Mouse (Mus musculus): ENCODE results near the gene E030018B13Rik. TPM values are rescaled to one million over a fixed set of nuclear protein-coding genes. Genes with fewer than 3 reads are reported as not detected.
A peak's percentile ranks its signal among the peaks of the same experiment; 100 is the strongest.

The E030018B13Rik gene
- polyA plus RNA-seq, 1 experiment from 2014 or later = not detected

- no peak for ATAC-seq (ENCODE audit: insufficient read depth)
Measured at GRCm38 (mm10) chr7:63887602-63888123, 29.0 kb upstream of the E030018B13Rik start.

GRCm38 (mm10) chr7:63888674-63889073 lies 28.0 kb upstream of the E030018B13Rik start:
- Histone ChIP-seq H3K9ac (no peak overlapping the region), H3K9me3 (replicated peaks) (no peaks in the 10 kb centered on the region), H3K4me3 (replicated peaks) (no peak overlapping the region), H3K4me1 (replicated peaks) (0 out of 2 replicates have a peak, but pooled peaks cover 7% of the 10 kb centered on the region), H3K27me3 (no peaks in the 10 kb centered on the region), H3K4me2 (no peak overlapping the region), H3K27ac (replicated peaks) (no peak overlapping the region), H3K36me3 (replicated peaks) (peaks cover 28% of the 10 kb centered on the region)
- 71% methylated on average over 6 of the region's 6 CpGs for WGBS (ENCODE audit: insufficient replicate concordance)
- ATAC-seq (ENCODE audit: insufficient read depth) = no peak

More at GRCm38 (mm10) chr7:63887602-63888123, 29.0 kb upstream of the E030018B13Rik start:
- peaks cover 28% of the 10 kb centered on the region for H3K36me3 ChIP-seq (replicated peaks)
- no peak overlapping the region for H3K4me2 ChIP-seq
- H3K4me3 ChIP-seq (replicated peaks) = no peak overlapping the region
- no peaks in the 10 kb centered on the region for H3K4me1 ChIP-seq (replicated peaks)
- no peaks in the 10 kb centered on the region for H3K9me3 ChIP-seq (replicated peaks)
- H3K9ac ChIP-seq = no peak overlapping the region
- WGBS (ENCODE audit: insufficient replicate concordance) = 72% methylated on average over 10 of the region's 10 CpGs
- H3K27me3 ChIP-seq = no peaks in the 10 kb centered on the region
- H3K27ac ChIP-seq (replicated peaks) = no peak overlapping the region

DNA sequence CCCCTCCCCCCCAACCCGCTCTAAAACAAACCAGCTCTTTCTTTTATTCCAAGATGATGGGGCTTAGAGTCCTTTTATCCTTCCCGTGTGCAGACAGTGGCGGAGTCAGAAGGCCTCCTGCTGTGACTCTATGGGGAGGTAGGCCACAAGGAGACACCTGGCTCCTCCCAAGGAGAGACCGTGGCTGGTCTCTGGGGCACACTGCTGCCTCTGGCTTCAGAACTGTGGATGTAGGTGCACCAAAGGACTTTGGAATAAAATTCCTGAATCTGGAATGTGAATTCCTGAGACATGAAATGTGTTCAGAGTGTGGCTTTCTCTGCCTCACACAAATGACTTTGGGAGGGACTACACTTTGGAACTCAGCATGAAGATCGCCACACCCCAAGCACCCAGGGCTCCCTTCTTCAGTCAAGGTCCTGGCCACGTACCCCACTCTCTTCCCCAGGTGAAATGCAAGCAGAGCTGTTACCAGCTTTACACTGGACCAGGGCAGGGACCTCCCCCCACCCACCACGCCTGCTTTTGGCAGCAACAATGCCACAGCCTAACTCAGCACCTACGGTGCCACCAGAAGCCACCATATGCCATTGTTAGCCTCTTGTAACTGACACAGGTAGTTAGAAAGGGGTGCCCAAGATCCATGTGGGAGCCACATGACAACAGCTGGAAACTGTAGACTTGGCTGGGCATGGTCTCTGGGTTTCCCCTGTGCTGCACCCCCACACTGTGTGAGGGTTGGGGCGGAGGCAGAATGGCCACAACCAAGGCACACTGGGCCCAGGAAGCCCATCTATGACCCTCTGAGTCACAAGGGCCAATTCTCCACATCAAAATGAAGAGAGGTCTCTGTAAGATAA lies 27.3 kb upstream of the E030018B13Rik start:
- WGBS (ENCODE audit: insufficient replicate concordance) = 79% methylated on average over 9 of the region's 9 CpGs

GRCm38 (mm10) chr7:63891488-63892075 lies 25.1 kb upstream of the E030018B13Rik start:
- Histone ChIP-seq H3K36me3 (replicated peaks) (peaks cover 28% of the 10 kb centered on the region), H3K4me2 (no peak overlapping the region), H3K27ac (replicated peaks) (no peak overlapping the region), H3K9ac (no peak overlapping the region), H3K4me3 (replicated peaks) (no peak overlapping the region), H3K27me3 (no peaks in the 10 kb centered on the region), H3K9me3 (replicated peaks) (no peaks in the 10 kb centered on the region), H3K4me1 (replicated peaks) (peaks cover 29% of the 10 kb centered on the region)
- no peak for ATAC-seq (ENCODE audit: insufficient read depth)
- 83% methylated on average over 43 of the region's 43 CpGs for WGBS (ENCODE audit: insufficient replicate concordance)

More for the DNA sequence above, 27.3 kb upstream of the E030018B13Rik start:
- peaks cover 28% of the 10 kb centered on the region for H3K36me3 ChIP-seq (replicated peaks)
- peaks cover 7% of the 10 kb centered on the region; the same call in 1 of the 2 replicates for H3K4me1 ChIP-seq (replicated peaks)
- H3K27ac ChIP-seq (replicated peaks) = no peak overlapping the region
- no peaks in the 10 kb centered on the region for H3K9me3 ChIP-seq (replicated peaks)
- H3K4me3 ChIP-seq (replicated peaks) = no peak overlapping the region
- H3K27me3 ChIP-seq = no peaks in the 10 kb centered on the region
- no peak overlapping the region for H3K9ac ChIP-seq
- no peak overlapping the region for H3K4me2 ChIP-seq
- no peak for ATAC-seq (ENCODE audit: insufficient read depth)

DNA sequence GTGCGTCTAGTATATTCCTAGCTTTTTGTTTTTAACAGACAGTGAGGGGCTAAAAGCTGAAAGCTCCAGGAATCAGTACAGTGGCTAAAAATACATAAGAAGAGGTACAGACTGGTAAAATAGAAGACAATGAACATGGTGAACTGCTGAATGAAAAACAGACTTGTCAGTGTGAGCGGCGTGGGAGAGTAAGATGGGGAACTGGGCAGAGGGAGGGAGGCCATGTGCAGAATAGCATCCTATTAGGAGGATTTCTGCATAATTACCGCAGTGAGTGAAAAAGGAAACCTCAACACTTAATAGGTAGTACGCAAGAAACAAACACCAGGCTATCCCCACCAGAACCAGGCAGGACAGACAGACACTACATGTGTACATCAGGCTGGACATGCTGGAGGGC lies 23.5 kb upstream of the E030018B13Rik start:
- Histone ChIP-seq H3K4me3 (replicated peaks) (no peak overlapping the region), H3K27ac (replicated peaks) (no peak overlapping the region), H3K9ac (no peak overlapping the region), H3K4me2 (no peak overlapping the region), H3K36me3 (replicated peaks) (peaks cover 28% of the 10 kb centered on the region), H3K4me1 (replicated peaks) (peaks cover 45% of the 10 kb centered on the region), H3K27me3 (no peaks in the 10 kb centered on the region), H3K9me3 (replicated peaks) (no peaks in the 10 kb centered on the region)
- no peak for ATAC-seq (ENCODE audit: insufficient read depth)
- WGBS (ENCODE audit: insufficient replicate concordance) = 90% methylated on average over 5 of the region's 5 CpGs

DNA sequence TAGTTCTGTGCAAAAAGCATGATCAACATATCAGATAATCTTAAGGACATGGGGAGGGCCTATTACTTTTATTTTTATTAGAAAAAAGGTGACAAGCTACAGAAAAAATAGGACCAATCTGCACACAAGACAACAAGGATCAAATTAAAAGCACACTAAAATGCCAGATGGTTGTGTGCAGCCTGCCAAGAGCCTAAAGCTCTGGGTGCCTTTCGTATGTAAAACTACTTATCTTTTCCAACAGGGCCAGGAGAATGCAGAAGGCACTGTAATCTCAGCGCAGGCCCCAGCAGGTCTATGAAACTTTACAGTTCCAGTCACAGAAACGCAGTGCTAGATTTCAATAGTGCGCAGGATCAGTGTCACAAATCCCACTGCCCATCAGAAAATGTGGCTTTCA lies 22.9 kb upstream of the E030018B13Rik start:
- Histone ChIP-seq H3K9ac (no peak overlapping the region), H3K27me3 (no peaks in the 10 kb centered on the region), H3K4me3 (replicated peaks) (no peak overlapping the region), H3K4me2 (no peak overlapping the region), H3K36me3 (replicated peaks) (peaks cover 28% of the 10 kb centered on the region), H3K4me1 (replicated peaks) (peaks cover 50% of the 10 kb centered on the region), H3K27ac (replicated peaks) (no peak overlapping the region), H3K9me3 (replicated peaks) (no peaks in the 10 kb centered on the region)
- 55% methylated on average over 4 of the region's 4 CpGs for WGBS (ENCODE audit: insufficient replicate concordance)
- ATAC-seq (ENCODE audit: insufficient read depth) = no peak

GRCm38 (mm10) chr7:63894662-63895061 lies 22.0 kb upstream of the E030018B13Rik start:
- no peak overlapping the region for H3K27ac ChIP-seq (replicated peaks)
- no peaks in the 10 kb centered on the region for H3K9me3 ChIP-seq (replicated peaks)
- no peak overlapping the region for H3K9ac ChIP-seq
- H3K36me3 ChIP-seq (replicated peaks) = peaks cover 21% of the 10 kb centered on the region
- ATAC-seq (ENCODE audit: insufficient read depth) = no peak
- no peaks in the 10 kb centered on the region for H3K27me3 ChIP-seq
- peaks cover 55% of the 10 kb centered on the region for H3K4me1 ChIP-seq (replicated peaks)
- no peak overlapping the region for H3K4me3 ChIP-seq (replicated peaks)
- H3K4me2 ChIP-seq = no peak overlapping the region
- 50% methylated on average over 4 of the region's 4 CpGs for WGBS (ENCODE audit: insufficient replicate concordance)

DNA sequence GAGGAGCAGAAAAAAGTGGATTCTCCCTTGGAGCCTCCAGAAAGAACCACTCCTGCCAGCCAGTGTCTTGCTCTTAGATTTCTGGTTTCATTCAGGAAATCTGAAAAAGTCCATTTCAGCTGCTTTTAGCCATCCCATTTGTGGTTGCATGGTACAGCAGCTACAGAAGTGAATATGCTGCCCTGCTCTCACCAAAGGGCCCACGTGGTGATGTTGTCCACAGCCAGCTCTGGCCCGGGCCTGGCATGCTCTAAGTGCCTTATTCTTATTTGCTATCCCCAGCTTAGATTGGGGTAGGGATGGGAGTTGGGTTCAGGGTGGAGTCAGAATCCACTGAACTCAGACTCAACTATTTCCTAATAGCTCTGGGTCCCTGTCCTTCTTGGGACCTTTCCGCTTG lies 21.4 kb upstream of the E030018B13Rik start:
- WGBS (ENCODE audit: insufficient replicate concordance) = 82% methylated on average over 3 of the region's 3 CpGs
- Histone ChIP-seq H3K4me2 (no peak overlapping the region), H3K9ac (no peak overlapping the region), H3K36me3 (replicated peaks) (peaks cover 16% of the 10 kb centered on the region), H3K9me3 (replicated peaks) (no peaks in the 10 kb centered on the region), H3K4me3 (replicated peaks) (no peak overlapping the region), H3K27me3 (no peaks in the 10 kb centered on the region), H3K4me1 (replicated peaks) (peaks cover 60% of the 10 kb centered on the region), H3K27ac (replicated peaks) (no peak overlapping the region)
- no peak for ATAC-seq (ENCODE audit: insufficient read depth)

- Histone ChIP-seq H3K36me3 (replicated peaks) (peaks cover 8% of the 10 kb centered on the region), H3K4me2 (peak overlapping the region; percentile 78), H3K4me1 (replicated peaks) (peaks cover 64% of the 10 kb centered on the region), H3K9me3 (replicated peaks) (no peaks in the 10 kb centered on the region), H3K27ac (replicated peaks) (peak overlapping the region; percentile 87), H3K27me3 (no peaks in the 10 kb centered on the region), H3K9ac (no peak overlapping the region; the same call in 1 of the 2 replicates), H3K4me3 (replicated peaks) (peak overlapping the region; percentile 46)
- ATAC-seq (ENCODE audit: insufficient read depth) = no peak
- 14% methylated on average over 17 of the region's 17 CpGs for WGBS (ENCODE audit: insufficient replicate concordance)
Measured at GRCm38 (mm10) chr7:63896276-63896967, 20.2 kb upstream of the E030018B13Rik start.

DNA sequence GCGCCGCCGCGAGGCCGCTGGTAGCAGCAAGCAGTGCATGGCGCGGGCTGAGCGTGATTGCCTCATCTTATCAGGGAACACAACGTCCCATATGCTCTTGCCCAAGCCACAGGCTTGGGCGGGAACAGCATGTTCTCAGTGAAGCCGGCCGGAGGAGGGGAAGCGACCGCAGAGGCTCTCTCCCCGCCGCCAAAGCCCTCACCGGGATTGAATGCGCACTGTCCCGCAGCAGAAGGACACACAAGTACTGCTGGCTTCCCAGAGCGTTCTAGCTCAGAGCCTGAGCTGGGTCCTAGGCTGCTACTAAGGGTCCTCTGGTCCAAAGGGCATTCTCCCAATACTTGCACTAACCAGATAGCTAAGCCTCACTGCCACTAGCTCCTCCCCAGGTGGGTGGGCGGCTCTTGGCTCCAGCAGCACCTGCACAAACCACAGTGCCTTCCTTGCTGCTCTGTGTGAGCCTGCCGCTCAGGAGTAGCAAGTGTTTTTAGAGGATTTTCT lies 19.6 kb upstream of the E030018B13Rik start:
- Histone ChIP-seq H3K4me3 (replicated peaks) (peak overlapping the region; percentile 46), H3K4me2 (peak overlapping the region; percentile 78), H3K9ac (peak overlapping the region; percentile 54), H3K27ac (replicated peaks) (peak overlapping the region; percentile 87), H3K9me3 (replicated peaks) (no peaks in the 10 kb centered on the region), H3K27me3 (no peaks in the 10 kb centered on the region), H3K36me3 (replicated peaks) (0 out of 2 replicates have a peak, but pooled peaks cover 4% of the 10 kb centered on the region), H3K4me1 (replicated peaks) (peaks cover 70% of the 10 kb centered on the region)
- WGBS (ENCODE audit: insufficient replicate concordance) = 1% methylated on average over 22 of the region's 22 CpGs
- ATAC-seq (ENCODE audit: insufficient read depth) = peak; percentile 94

Measured in liver, embryonic 15.5 days (tissue).